Mouse (Mus musculus): ENCODE data around the gene Naif1.

- TF ChIP-seq CTCF (IDR thresholded peaks at IDR 0.05) = no peak
- no peak for TF ChIP-seq EP300 (IDR thresholded peaks at IDR 0.05)
Observed at GRCm38 (mm10) chr2:32484933-32485332, 34.7 kb downstream of the Naif1 start.
